Mouse (Mus musculus) ovary, postnatal 10 days (tissue): Measurements from ENCODE around the gene Stub1.
"Not testable (repeated sequence)": the region's sequence is repeated elsewhere in the genome, so short reads cannot be mapped to it uniquely, and the experiment has no call there.

Source experiments
- DNase-seq: peaks from one replicate; pipeline ENCODE4 v3.0.0; 2022; ENCODE audit warnings: low spot score

The Stub1 gene

DNA sequence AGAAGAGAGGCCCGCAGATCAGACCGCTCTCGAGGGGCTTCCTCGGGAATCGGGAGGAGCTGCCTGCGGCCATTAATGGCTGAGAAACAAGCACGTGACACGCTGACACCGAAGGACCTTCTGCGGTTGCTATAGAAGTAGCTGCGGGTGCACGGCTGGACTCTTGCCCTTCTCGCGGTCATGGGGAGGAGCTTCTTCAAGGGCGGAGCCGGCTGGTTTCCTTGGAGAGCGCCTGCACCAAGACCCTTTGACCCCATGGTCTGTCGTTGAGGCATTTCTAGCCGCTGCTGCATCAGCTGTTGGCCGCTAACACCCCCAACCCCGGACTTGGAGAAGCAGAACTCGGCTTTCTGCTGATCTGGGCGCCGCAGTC lies at the start of gene Stub1:
Gene Stub1, minus strand, starts transcription at position 114 of the 373 bp plus-strand sequence.
- DNase-seq = no peak

GRCm38 (mm10) chr17:25882306-25882705 lies 49.1 kb upstream of the Stub1 start:
- no peak for DNase-seq

DNA sequence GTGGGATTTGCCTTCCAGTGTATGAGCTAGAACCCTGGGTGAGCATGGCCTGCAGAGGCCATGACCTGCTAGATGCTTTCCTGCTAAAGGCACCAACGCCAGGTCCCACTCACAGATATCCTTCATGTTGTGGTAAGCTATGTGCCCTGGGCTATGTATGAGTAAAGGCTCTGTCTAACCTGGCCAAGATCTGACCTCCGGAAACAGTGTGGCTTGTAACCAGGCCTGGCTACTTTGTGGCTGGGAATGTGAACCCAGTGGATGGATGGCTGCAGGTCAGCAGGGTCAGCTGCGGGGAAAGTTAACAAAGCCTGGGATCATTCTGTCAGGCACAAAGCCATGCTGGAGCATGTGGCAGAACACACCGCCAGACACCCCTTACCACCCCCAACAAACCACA lies 48.5 kb upstream of the Stub1 start:
- DNase-seq = no peak

- no peak for DNase-seq
These were observed 47.9 kb upstream of the Stub1 start for GRCm38 (mm10) chr17:25880913-25881641.

DNA sequence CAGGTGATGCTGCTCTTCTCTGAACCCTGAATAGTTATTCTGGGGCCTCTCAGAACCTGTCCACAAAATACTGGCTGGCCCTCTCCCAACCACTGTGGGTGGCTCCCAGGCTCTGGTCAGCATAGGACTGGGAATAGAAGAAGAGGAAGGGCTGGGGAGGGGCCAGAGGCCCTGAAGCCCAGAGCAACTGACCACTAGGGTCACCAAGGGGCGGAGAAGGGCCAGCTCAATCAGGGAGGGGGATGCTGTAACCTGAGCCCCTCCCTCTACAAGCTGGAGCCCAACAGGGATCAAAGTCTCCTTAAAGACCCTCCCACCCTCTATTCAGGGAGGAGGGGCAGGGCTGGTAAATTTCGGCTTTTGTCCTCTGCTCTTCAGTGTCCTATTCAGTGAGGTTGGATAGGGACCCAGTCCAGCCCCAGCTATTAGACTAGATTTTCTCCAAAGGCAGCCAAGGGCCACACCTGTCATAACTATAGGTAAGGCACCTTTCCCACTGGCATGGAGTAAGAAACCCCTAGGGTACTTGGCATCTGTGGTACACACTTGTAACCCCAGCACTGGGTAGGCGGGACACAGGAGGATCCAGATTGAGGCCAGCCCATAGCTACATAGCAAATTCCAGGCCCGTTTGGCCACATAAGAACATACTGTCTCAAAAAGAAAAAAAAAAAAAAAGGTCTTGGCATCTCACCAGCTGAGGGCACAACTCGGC lies 47.1 kb upstream of the Stub1 start, which contains the start of gene Wfikkn1:
Gene Wfikkn1, minus strand, starts transcription at position 663 of the 715 bp plus-strand sequence.
- no peak for DNase-seq

DNA sequence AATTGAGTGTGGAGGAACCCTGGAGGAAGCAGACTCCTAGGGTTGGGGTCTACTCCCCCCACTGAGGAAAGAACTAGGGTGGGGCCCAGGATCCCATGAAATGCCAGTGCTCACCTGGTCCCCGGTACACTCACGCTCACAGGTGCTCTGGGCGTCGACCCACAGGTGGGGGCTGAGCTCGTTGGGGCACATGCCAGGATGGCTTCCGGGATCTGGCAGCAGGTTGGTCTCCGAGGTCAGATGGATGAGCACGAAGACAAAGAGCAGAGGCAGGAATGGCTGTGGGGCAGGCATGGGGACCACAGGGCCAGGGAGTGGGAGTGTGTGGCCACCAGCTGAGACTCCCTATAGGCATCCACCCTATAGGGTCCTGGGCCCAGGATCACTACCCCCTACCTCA lies 46.5 kb upstream of the Stub1 start:
- DNase-seq = no peak

GRCm38 (mm10) chr17:25879261-25879660 lies 46.1 kb upstream of the Stub1 start:
- DNase-seq = no peak

- no peak for DNase-seq
These were observed 45.5 kb upstream of the Stub1 start for GRCm38 (mm10) chr17:25878611-25879180.

GRCm38 (mm10) chr17:25877741-25878610 lies 44.8 kb upstream of the Stub1 start:
- DNase-seq = no peak

DNA sequence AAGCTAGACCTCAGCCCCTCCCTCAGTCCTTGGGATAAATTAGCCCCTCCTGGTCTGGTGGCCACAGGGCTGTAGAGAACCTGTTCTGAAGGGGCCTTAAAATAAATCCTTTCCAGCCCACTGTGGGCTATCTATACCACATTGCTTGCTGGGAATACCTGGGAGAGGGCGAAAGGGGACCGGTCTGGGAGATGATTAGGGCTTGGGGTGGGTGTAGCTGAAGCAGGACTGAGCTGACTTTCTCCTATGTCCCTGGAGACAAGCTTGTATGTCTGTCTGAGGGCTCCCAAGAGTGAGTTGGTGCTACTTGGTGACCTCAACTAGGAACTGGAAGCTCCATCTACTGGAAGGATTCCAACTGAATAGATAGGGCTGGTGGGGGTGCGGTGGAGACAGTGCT lies 43.8 kb upstream of the Stub1 start:
- DNase-seq = no peak

DNA sequence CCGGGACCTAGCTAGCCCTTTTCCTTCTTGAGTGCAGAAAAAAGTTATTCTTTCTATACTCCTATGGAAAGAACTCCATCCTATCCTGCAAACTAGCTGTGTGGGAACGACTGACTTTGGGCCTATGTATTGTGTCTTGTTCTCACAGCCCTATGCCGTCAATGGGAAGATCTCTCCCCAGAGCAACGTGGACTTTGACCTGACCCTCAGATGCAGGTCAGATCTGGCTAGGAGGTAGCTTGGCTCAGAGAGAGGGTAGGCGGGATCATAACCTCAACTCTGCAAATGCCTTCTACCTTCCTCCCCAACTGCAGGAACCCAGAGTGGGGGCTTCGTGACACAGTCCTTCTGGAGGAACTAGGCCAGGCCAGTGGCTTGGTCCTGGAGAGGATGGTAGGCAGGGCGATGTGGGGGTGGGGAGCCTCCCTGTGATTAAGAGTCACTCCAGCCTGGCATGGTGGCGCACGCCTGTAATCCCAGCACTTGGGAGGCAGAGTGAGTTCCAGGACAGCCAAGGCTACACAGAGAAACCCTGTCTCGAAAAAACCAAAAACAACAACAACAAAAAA lies 43.2 kb upstream of the Stub1 start:
- no peak for DNase-seq

DNA sequence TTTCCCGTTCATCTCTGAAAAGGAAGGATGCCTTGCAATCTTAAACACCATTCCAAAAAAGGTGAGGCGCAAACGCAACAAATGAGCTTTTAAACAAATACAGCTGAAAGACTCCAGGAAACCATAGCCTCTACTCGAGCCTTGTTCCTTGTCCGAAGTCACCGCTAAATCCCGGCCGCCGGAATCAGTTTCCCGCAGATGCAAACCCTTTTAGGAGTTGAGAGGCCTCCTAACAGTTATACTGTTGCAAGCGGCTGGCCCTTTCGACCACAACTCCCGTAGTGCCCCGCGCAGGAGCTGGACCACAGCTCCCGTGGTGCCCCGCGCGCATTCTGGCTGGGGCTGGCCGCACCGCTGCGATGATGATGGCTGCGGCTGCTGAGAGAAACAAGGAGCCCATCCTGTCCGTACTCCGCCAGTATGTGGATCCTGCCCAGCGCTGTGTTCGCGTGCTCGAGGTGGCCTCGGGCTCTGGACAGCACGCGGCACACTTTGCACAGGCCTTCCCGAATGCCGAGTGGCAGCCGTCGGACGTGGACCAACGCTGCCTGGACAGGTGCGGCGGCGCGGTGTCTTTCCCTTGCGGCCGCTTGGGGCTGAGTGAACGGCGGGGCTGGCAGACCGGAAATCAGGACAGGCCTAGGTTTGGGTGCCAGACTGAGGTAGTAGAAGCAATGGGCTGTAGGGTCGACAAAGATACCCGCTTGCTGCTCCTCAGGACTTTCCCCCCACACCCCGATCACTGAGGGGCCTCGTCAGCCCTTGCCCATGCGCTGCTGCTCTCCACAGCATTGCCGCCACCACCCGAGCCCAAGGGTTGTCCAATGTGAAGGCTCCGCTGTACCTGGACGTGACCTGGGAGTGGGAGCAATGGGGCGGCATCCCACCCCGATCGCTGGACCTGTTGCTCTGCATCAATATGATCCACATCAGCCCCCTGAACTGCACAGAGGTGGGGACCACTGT lies 42.2 kb upstream of the Stub1 start:
- DNase-seq = peak; percentile 80

DNA sequence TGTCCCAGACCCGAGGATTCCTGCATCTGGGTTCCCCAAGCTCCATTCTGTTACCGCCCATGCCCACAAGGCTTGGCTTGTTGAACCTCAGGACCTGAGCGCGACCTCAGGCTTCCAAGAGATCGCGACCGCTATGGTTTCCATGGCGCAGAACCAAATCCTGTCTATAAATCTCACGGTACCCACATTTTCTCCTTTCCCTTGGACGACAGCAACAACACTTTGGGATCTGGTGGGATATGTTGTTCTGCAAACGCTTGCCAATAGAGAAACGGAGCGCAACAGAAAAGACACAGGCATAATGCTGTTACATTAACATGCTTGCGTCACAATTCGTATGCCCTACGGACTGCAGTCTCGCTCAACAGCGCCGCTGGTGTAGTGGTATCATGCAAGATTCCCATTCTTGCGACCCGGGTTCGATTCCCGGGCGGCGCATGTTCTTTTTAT lies 41.5 kb upstream of the Stub1 start, which contains the start of gene Mettl26:
Gene Mettl26, plus strand, starts transcription at position 354 of the 450 bp plus-strand sequence.
- DNase-seq = peak; percentile 98

DNA sequence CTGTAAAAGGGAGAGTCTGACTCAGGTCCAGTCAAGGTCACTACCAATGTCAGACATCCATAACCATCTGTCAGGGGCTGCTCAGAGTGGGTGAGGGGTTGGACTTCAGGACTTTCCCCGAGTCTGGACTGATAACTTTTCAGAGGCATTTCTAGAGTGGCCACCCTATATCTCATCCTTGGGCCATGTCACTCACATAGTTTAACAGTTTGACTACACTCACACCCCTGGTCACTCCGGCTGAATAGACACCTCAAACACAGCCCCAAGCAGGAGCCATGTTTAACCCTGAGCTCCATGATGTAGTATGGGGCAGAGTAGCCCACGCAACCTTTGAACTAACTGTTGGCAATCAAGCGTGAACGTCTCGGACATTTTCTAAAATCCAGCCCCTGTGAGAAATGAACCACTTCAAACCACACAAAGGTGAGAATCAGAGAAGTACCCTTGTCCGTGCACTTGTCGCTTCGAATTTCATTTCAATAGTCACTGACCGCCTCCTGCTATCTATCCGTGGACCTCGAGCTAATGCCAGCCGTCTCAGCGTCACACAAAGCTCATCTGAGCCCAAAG lies 41.0 kb upstream of the Stub1 start:
- no peak for DNase-seq

GRCm38 (mm10) chr17:25873405-25874147 lies 40.4 kb upstream of the Stub1 start:
- no peak for DNase-seq

GRCm38 (mm10) chr17:25872676-25873075 lies 39.5 kb upstream of the Stub1 start:
- DNase-seq = no peak

DNA sequence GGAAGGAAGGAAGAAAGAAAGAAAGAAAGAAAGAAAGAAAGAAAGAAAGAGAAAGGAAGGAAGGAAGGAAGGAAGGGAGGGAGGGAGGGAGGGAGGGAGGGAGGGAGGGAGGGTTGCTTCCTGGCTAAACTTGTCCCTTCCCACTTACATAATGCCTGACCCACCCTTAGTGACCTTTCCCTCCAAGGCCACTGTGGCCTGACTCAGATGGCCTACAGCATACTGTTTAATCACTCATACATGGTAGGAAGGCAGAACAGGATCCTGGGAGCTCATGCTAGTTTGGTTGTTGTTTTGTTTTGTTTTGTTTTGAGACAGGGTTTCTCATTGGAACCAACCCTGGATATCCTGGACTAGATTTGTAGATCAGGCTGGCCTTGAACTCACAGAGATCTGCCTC lies 38.4 kb upstream of the Stub1 start:
- DNase-seq = not testable (repeated sequence)

DNA sequence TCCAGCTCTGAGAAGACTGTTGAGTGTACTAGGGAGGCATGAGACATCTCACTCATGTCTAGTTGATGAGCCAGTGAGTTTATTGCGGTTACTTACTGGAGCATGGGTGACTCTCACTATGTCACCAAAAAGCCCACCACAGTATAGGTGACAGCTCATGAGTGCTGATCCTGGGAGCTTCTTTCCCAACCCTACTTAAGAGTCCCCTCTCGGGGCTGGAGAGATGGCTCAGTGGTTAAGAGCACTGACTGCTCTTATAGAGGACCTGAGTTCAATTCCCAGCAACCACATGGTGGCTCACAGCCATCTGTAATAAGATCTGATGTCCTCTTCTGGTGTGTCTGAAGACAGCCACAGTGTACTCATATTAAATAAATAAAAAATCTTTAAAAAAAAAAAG lies 36.8 kb upstream of the Stub1 start:
- DNase-seq = no peak

GRCm38 (mm10) chr17:25869498-25869897 lies 36.3 kb upstream of the Stub1 start:
- DNase-seq = no peak
